Mouse (Mus musculus) spleen, adult 12 weeks (tissue): Measurements from ENCODE around the gene Rfx3.

ENCODE experiments used
- DNase-seq: peaks from one replicate; pipeline ENCODE4 v3.0.0; 2022; ENCODE audit warnings: low spot score

Gene Rfx3

GRCm38 (mm10) chr19:27716274-27716673, 294.7 kb downstream of the Rfx3 start:
- DNase-seq, result no peak
